Mouse (Mus musculus) thymus, adult 2 months (tissue): ENCODE measurements at regions not wholly inside any gene's neighbourhood (a gene's known extent, or its start where the extent isn't known, plus 50 kb on each side); places are given as distances from the start of the nearest gene placed in this dataset.

Experiments used
- CTCF ChIP-seq: fragments of 200-500 bp; IDR thresholded peaks from 2 replicates; pipeline ENCODE4 v1.5.1; 2012; ENCODE audit warnings: mild to moderate bottlenecking, control low read depth, low read length, moderate library complexity, borderline replicate concordance; ENCODE audit not compliant: control insufficient read depth, poor library complexity, insufficient read depth; ENCODE audit errors: extremely low read depth
- POLR2A ChIP-seq: fragments of 200-500 bp; IDR thresholded peaks from 2 replicates; pipeline ENCODE4 v1.6.1; 2012; ENCODE audit warnings: mild to moderate bottlenecking, low read length, control low read depth, moderate library complexity; ENCODE audit not compliant: control insufficient read depth, poor library complexity, insufficient read depth; ENCODE audit errors: extremely low read depth

- TF ChIP-seq CTCF, result no peak
- TF ChIP-seq POLR2A, result no peak
These were observed 269.2 kb downstream of the Hivep2 start for GRCm38 (mm10) chr10:14234896-14235604.
